Mouse (Mus musculus) limb, embryonic 12.5 days (tissue): ENCODE measurements around the gene Gm26741. TPM values are rescaled to one million over a fixed set of nuclear protein-coding genes. Genes with fewer than 3 reads are reported as not detected.

Source experiments
- ATAC-seq: fragments of 200-750 bp; cut with Nextera tagmentation; 2 replicates; pipeline ENCODE4 v1.8.0; 2017; ENCODE audit warnings: low read depth, moderate TSS enrichment; ENCODE audit not compliant: insufficient number of reproducible peaks, insufficient read depth, low FRiP score, low TSS enrichment
- H3K27ac ChIP-seq: fragments of 300-500 bp; sonication (generic); 2 replicates; pipeline ENCODE4 v1.5.1; 2016; ENCODE audit warnings: mild to moderate bottlenecking, moderate library complexity
- H3K27me3 ChIP-seq: fragments of 300-500 bp; sonication (generic); 2 replicates; pipeline ENCODE4 v1.6.1; 2016; ENCODE audit warnings: mild to moderate bottlenecking, moderate library complexity
- H3K36me3 ChIP-seq: fragments of 300-500 bp; sonication (generic); 2 replicates; pipeline ENCODE4 v1.6.1; 2016; ENCODE audit warnings: mild to moderate bottlenecking, moderate library complexity
- H3K4me1 ChIP-seq: fragments of 300-500 bp; sonication (generic); replicated peaks from 2 replicates; pipeline ENCODE4 v1.6.1; 2016
- H3K4me2 ChIP-seq: fragments of 300-500 bp; sonication (generic); 2 replicates; pipeline ENCODE4 v1.6.1; 2016; ENCODE audit warnings: mild to moderate bottlenecking, moderate library complexity
- H3K4me3 ChIP-seq: fragments of 300-500 bp; sonication (generic); replicated peaks from 2 replicates; pipeline ENCODE4 v1.5.1; 2016; ENCODE audit warnings: mild to moderate bottlenecking
- H3K9ac ChIP-seq: fragments of 300-500 bp; sonication (generic); replicated peaks from 2 replicates; pipeline ENCODE4 v1.6.1; 2016; ENCODE audit warnings: mild to moderate bottlenecking, moderate library complexity
- H3K9me3 ChIP-seq: fragments of 300-500 bp; sonication (generic); 2 replicates; pipeline ENCODE4 v1.6.1; 2016; ENCODE audit warnings: mild to moderate bottlenecking, moderate library complexity
- WGBS: fragments of 180-500 bp; shearing (Covaris S2); methylation state at CpG from one replicate; pipeline ENCODE4 v1.1.7; 2016; 5-methylcytosine and 5-hydroxymethylcytosine counted together
- polyA plus RNA-seq: library from polyadenylated mRNA; unstranded; fragments of >200 nt; fragmentation: Nextera tagmentation; extraction: Ambion mirVana; gene quantifications from 2 replicates; pipeline ENCODE4 v1.2.1, GENCODE M21; 2016

The Gm26741 gene
- polyA plus RNA-seq, 1 experiment from 2014 or later = not detected

- no peaks in the 10 kb centered on the region; the same call in 1 of the 2 replicates for H3K36me3 ChIP-seq
- H3K9ac ChIP-seq = no peak overlapping the region
- no peaks in the 10 kb centered on the region for H3K9me3 ChIP-seq
- no peak overlapping the region for H3K4me3 ChIP-seq
- H3K27me3 ChIP-seq = no peaks in the 10 kb centered on the region
- no peak overlapping the region for H3K27ac ChIP-seq
- no peak overlapping the region for H3K4me2 ChIP-seq
- H3K4me1 ChIP-seq = peaks cover 7% of the 10 kb centered on the region
- no peak for ATAC-seq
Observed at GRCm38 (mm10) chr10:52374651-52375050, 16.1 kb downstream of the Gm26741 start.

- Histone ChIP-seq H3K4me3 (no peak overlapping the region), H3K4me1 (peaks cover 8% of the 10 kb centered on the region), H3K4me2 (no peak overlapping the region), H3K27me3 (no peaks in the 10 kb centered on the region), H3K9me3 (no peaks in the 10 kb centered on the region), H3K27ac (no peak overlapping the region), H3K36me3 (no peaks in the 10 kb centered on the region; the same call in 1 of the 2 replicates), H3K9ac (no peak overlapping the region)
- ATAC-seq = no peak
- WGBS = 92% methylated on average over 2 of the region's 2 CpGs
Observed at GRCm38 (mm10) chr10:52376422-52376821, 17.9 kb downstream of the Gm26741 start.

- H3K27me3 ChIP-seq = no peaks in the 10 kb centered on the region
- H3K4me3 ChIP-seq = no peak overlapping the region
- WGBS = 85% methylated on average over 2 of the region's 2 CpGs
- no peaks in the 10 kb centered on the region for H3K9me3 ChIP-seq
- no peaks in the 10 kb centered on the region; the same call in 1 of the 2 replicates for H3K36me3 ChIP-seq
- no peak overlapping the region for H3K4me2 ChIP-seq
- ATAC-seq = no peak
- H3K9ac ChIP-seq = no peak overlapping the region
- H3K27ac ChIP-seq = no peak overlapping the region
- H3K4me1 ChIP-seq = peaks cover 11% of the 10 kb centered on the region
Observed at GRCm38 (mm10) chr10:52377813-52378212, 19.2 kb downstream of the Gm26741 start.

- H3K4me1 ChIP-seq = peaks cover 17% of the 10 kb centered on the region
- H3K9me3 ChIP-seq = no peaks in the 10 kb centered on the region
- H3K4me3 ChIP-seq = peak overlapping the region; percentile 89
- H3K36me3 ChIP-seq = no peaks in the 10 kb centered on the region; the same call in 1 of the 2 replicates
- WGBS = 0% methylated on average over 19 of the region's 19 CpGs
- no peaks in the 10 kb centered on the region for H3K27me3 ChIP-seq
- H3K9ac ChIP-seq = peak overlapping the region; percentile 92
- H3K4me2 ChIP-seq = peak overlapping the region; percentile 89
- H3K27ac ChIP-seq = peak overlapping the region; percentile 95
- peak; percentile 58; the same call in 1 of the 2 replicates for ATAC-seq
Observed at GRCm38 (mm10) chr10:52381321-52381801, 22.8 kb downstream of the Gm26741 start.

GRCm38 (mm10) chr10:52381845-52382591 is 23.5 kb downstream of the Gm26741 start, which contains the start of gene Gopc:
TSS of gene Gopc (minus strand) at chr10:52382124.
- ATAC-seq = peak; percentile 96
- Histone ChIP-seq H3K4me2 (peak within 1 kb of the TSS; percentile 89), H3K9me3 (no peaks in the 10 kb centered on the region), H3K4me3 (peak within 1 kb of the TSS; percentile 89), H3K9ac (peak within 1 kb of the TSS; percentile 92), H3K27me3 (no peaks in the 10 kb centered on the region), H3K4me1 (peaks cover 17% of the 10 kb centered on the region), H3K36me3 (no peaks in the 10 kb centered on the region; the same call in 1 of the 2 replicates), H3K27ac (peak within 1 kb of the TSS; percentile 95)
- WGBS = under 1% methylated on average over 69 of the region's 71 CpGs

GRCm38 (mm10) chr10:52383022-52383421 is 24.5 kb downstream of the Gm26741 start:
- peak overlapping the region; percentile 89 for H3K4me3 ChIP-seq
- WGBS = 77% methylated on average over 6 of the region's 6 CpGs
- H3K27ac ChIP-seq = no peak overlapping the region
- H3K27me3 ChIP-seq = no peaks in the 10 kb centered on the region
- no peaks in the 10 kb centered on the region for H3K9me3 ChIP-seq
- no peaks in the 10 kb centered on the region; the same call in 1 of the 2 replicates for H3K36me3 ChIP-seq
- peaks cover 17% of the 10 kb centered on the region for H3K4me1 ChIP-seq
- H3K9ac ChIP-seq = no peak overlapping the region
- no peak for ATAC-seq
- peak overlapping the region; percentile 89 for H3K4me2 ChIP-seq

GRCm38 (mm10) chr10:52383522-52383921 is 25.0 kb downstream of the Gm26741 start:
- Histone ChIP-seq H3K4me3 (no peak overlapping the region), H3K27me3 (no peaks in the 10 kb centered on the region), H3K27ac (no peak overlapping the region), H3K36me3 (no peaks in the 10 kb centered on the region), H3K9me3 (no peaks in the 10 kb centered on the region), H3K4me1 (peaks cover 17% of the 10 kb centered on the region), H3K9ac (no peak overlapping the region), H3K4me2 (no peak overlapping the region)
- no peak for ATAC-seq
- WGBS = 93% methylated on average over 1 of the region's 1 CpGs

GRCm38 (mm10) chr10:52384823-52385610 is 26.4 kb downstream of the Gm26741 start:
- WGBS = 41% methylated on average over 8 of the region's 8 CpGs
- Histone ChIP-seq H3K9me3 (no peaks in the 10 kb centered on the region), H3K27me3 (no peaks in the 10 kb centered on the region), H3K4me2 (no peak overlapping the region), H3K9ac (no peak overlapping the region), H3K4me1 (peaks cover 17% of the 10 kb centered on the region), H3K27ac (no peak overlapping the region), H3K36me3 (no peaks in the 10 kb centered on the region), H3K4me3 (no peak overlapping the region)
- ATAC-seq = no peak

GRCm38 (mm10) chr10:52387192-52387591 is 28.6 kb downstream of the Gm26741 start:
- 78% methylated on average over 4 of the region's 4 CpGs for WGBS
- no peaks in the 10 kb centered on the region for H3K9me3 ChIP-seq
- H3K27me3 ChIP-seq = no peaks in the 10 kb centered on the region
- ATAC-seq = no peak
- no peaks in the 10 kb centered on the region for H3K36me3 ChIP-seq
- no peak overlapping the region for H3K27ac ChIP-seq
- peaks cover 17% of the 10 kb centered on the region for H3K4me1 ChIP-seq
- no peak overlapping the region for H3K4me3 ChIP-seq
- H3K9ac ChIP-seq = no peak overlapping the region
- no peak overlapping the region for H3K4me2 ChIP-seq

- H3K27me3 ChIP-seq = no peaks in the 10 kb centered on the region
- no peak for ATAC-seq
- H3K4me2 ChIP-seq = no peak within 1 kb of the TSS
- no peaks in the 10 kb centered on the region for H3K9me3 ChIP-seq
- peaks cover 12% of the 10 kb centered on the region; the same call in 1 of the 2 replicates for H3K4me1 ChIP-seq
- H3K4me3 ChIP-seq = no peak within 1 kb of the TSS
- H3K36me3 ChIP-seq = no peaks in the 10 kb centered on the region
- 72% methylated on average over 5 of the region's 5 CpGs for WGBS
- no peak within 1 kb of the TSS for H3K9ac ChIP-seq
- H3K27ac ChIP-seq = peak within 1 kb of the TSS; percentile 42
Observed at GRCm38 (mm10) chr10:52388922-52389430, 30.4 kb downstream of the Gm26741 start, which contains the start of gene Nepn. TSS of gene Nepn (plus strand) at chr10:52388972.

- 48% methylated on average over 3 of the region's 3 CpGs for WGBS
- Histone ChIP-seq H3K27ac (peak overlapping the region; percentile 42; the same call in 1 of the 2 replicates), H3K9ac (no peak overlapping the region), H3K4me2 (no peak overlapping the region), H3K36me3 (no peaks in the 10 kb centered on the region), H3K9me3 (no peaks in the 10 kb centered on the region), H3K27me3 (no peaks in the 10 kb centered on the region), H3K4me3 (no peak overlapping the region), H3K4me1 (peaks cover 12% of the 10 kb centered on the region; the same call in 1 of the 2 replicates)
- peak; percentile 26; the same call in 1 of the 2 replicates for ATAC-seq
Observed at GRCm38 (mm10) chr10:52389438-52389837, 30.9 kb downstream of the Gm26741 start.
